Mouse (Mus musculus) ovary, postnatal 14 days (tissue): ENCODE data around the gene Klhl23.
"Not testable (repeated sequence)": the region's sequence is repeated elsewhere in the genome, so short reads cannot be mapped to it uniquely, and the experiment has no call there.

ENCODE experiments used
- DNase-seq: peaks from one replicate; pipeline ENCODE4 v3.0.0; 2022; ENCODE audit warnings: low spot score

The Klhl23 gene

GRCm38 (mm10) chr2:69821711-69822110 lies at the start of gene Klhl23:
Gene Klhl23, plus strand, starts transcription at chr2:69821944.
- no peak for DNase-seq

DNA sequence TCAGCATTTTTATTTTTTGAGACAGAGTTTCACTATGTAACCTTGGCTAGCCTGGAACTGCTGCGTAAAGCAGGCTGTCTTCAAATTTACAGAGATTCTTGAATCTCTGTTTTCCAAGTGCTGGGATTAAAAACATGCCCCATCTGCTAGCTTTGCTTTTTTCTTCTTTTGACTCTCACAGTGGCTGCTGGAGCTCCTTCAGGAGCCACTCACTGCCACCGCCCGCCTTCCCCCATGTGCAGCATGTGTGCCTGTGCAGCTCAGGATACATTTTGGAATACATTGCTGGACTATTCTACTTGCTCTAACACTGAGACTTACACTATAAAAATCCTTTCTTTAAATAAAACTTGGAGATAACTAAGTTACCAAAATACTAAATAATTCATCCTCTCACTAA lies 48.4 kb upstream of the Klhl23 start:
- no peak for DNase-seq

- no peak for DNase-seq
Measured at GRCm38 (mm10) chr2:69777985-69778835, 43.5 kb upstream of the Klhl23 start.

GRCm38 (mm10) chr2:69778836-69779177 lies 42.9 kb upstream of the Klhl23 start:
- no peak for DNase-seq

GRCm38 (mm10) chr2:69788974-69789373 lies 32.8 kb upstream of the Klhl23 start:
- DNase-seq: no peak

DNA sequence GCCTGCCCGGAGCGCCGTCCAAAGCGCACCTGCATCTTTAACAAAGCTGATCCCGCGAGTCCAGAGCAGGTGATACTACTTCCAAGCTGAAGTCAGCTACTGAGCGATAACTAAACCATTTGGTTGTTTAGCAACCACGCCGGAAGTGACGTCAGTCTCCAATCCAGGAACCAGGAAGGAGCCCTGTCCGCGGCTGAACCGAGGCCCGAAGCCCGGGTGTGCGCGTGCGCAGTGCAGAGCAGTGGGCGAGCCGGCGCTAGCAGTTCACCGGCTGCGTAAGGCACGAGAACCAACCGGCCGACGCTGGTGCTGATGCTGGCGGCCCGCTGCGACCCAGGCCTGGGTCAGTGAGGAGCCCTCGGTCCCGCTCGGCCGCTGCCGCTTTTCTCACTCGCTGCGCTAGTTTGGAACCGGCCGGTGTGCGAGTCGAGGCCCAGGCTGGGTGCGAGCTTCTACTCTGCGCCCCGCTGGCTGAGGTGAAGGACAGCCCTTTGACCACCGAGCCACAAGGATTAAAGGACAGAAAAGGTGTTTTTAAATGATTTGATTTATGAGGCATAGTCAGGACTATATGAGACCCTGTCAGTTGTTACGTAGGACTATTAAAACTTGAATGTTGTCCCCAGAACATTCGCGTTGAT lies 32.2 kb upstream of the Klhl23 start, which contains the start of the genes Ccdc173 and Phospho2:
Ccdc173 (minus strand) TSS at position 147 of the 641 bp plus-strand sequence.
Phospho2 (plus strand) TSS at position 195 of the 641 bp plus-strand sequence.
- peak; percentile 97 for DNase-seq

DNA sequence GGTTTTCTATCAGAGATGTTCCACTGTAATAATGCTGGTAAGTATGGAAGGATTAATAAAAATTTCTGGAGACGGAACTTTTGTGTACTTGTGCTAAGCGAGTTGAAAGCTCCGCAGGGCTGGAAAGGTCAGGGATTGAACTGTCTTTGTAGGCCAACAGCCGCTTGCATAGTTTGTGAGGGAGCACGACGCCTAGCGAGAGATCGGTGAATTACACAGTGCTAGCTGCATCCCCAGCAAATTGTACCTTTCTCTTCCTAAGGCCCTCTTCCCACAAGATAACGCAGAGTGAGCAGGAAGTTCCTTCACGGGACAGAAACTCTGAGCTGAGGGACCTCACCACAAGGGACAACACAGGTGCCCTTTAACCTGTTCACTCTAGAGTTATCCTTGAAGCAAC lies 31.5 kb upstream of the Klhl23 start:
- DNase-seq: peak; percentile 71

DNA sequence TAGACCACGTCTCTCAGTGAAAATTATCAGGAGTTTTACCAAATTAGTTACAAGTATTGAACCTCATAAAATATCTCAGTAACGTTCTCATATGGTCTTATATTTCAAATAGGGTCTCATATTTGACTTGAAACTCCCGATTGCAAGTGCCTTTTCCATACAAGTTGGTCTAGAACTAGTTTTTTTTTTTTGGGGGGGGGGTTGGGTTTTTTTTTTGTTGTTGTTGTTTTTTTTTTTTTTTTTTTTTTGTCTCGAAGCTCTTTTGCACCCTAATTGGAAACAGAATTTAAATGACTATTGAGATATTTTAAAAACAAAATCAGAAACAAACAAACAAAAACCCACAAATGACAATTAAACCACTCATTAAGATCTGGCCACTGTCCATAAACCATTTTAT lies 31.0 kb upstream of the Klhl23 start:
- DNase-seq: no peak

DNA sequence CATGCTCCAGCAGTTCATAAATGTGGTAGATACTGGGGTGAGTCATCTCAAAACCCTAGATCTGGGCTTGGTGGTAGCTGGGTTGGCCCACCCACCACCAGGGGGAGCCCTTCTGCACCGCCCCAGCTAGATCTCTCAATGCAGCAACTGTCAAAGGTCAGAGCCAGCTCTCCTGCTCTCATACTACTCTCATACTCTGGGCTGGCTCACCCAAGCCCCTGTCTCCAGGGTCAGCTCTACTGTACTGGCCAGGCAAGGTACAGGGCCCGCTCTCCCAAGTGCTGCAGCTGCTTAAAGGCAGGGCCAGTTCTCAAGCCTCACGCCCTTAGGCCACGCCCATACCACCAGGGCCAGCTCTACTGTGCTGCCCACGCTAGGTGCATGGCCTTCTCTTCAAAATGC lies 18.8 kb upstream of the Klhl23 start:
- peak; percentile 39 for DNase-seq

- DNase-seq: no peak
Measured at GRCm38 (mm10) chr2:69803756-69804155, 18.0 kb upstream of the Klhl23 start.

GRCm38 (mm10) chr2:69804663-69805062 lies 17.1 kb upstream of the Klhl23 start:
- not testable (repeated sequence) for DNase-seq

GRCm38 (mm10) chr2:69810169-69810568 lies 11.6 kb upstream of the Klhl23 start:
- no peak for DNase-seq

GRCm38 (mm10) chr2:69811349-69811748 lies 10.4 kb upstream of the Klhl23 start:
- not testable (repeated sequence) for DNase-seq

GRCm38 (mm10) chr2:69816575-69816974 lies 5.2 kb upstream of the Klhl23 start:
- no peak for DNase-seq

- no peak for DNase-seq
Measured at GRCm38 (mm10) chr2:69818350-69819085, 3.2 kb upstream of the Klhl23 start.

DNA sequence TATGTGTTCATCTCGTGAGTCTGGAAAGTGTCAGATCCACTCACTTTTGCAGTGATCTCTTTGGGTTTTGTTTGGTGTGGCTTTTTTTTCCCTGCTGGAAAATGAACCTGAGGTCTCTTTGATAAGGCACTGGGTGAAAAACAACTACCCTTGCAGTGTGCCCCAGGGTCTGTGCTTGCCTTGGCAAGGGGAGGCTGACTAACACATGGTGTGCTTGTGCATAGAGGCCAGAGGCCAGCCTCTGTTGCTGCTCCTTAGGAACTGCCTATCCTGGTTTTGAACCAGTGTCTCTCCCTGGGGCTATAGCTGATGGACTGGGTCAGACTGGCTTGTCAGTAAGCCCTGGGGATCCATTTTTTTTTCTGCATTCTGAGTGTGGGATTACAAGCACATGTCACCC lies 1.5 kb upstream of the Klhl23 start:
- DNase-seq: no peak

GRCm38 (mm10) chr2:69822361-69823128 lies 801 bp downstream of the Klhl23 start:
- peak; percentile 44 for DNase-seq

DNA sequence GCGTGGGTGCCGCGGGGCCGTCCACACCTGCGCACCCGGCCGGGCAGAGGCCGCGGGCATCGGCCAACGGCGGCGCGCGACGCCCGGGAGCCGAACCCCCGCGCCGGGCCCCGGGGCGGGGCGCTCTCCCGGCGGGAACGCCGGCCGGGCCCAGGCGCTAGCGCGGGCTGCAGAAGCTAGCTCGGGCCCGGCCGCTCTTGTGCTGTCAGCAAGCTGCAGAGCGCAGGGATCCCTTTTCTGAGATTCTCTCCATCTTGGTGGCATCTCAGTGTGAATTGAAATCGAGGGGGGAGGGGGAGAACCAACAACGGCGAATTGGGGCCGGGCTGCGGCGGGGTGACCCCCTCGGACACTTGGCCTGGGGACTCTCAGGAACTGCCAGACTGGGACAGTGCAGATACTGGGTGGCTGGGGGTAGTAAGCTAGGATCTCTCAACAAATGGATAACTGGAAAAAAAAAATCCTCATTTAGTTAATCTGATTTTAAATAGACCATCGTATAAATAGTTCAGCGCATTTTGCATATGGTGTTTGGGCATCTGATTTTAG lies 1.5 kb downstream of the Klhl23 start:
- no peak for DNase-seq

- no peak for DNase-seq
Measured at GRCm38 (mm10) chr2:69825898-69826297, 4.2 kb downstream of the Klhl23 start.

GRCm38 (mm10) chr2:69826380-69826779 lies 4.6 kb downstream of the Klhl23 start:
- no peak for DNase-seq

DNA sequence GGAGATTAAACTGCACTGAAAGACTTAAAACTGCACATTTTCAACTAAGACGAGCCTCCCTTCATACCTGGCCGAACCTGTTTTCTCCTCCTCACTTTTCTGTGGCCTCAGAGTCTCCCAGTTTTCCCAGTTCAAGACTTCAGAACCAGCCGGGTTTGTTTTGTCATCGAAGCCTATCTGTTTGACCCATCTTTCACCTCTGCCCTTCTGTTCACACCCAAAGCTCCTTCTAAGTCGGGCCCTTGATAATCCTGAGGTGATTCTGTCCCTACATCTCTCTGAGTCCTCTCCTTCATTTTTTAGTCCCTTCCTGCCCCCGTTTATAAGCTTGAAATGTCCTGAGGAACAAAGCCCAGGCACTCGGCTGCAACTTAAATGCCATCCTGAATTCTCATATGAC lies 6.3 kb downstream of the Klhl23 start:
- DNase-seq: no peak

GRCm38 (mm10) chr2:69829680-69830079 lies 7.9 kb downstream of the Klhl23 start:
- no peak for DNase-seq
